Mouse (Mus musculus) 416B (cell line): ENCODE measurements around the gene Tagln2.

Experiments used
- DNase-seq: peaks from one replicate; pipeline ENCODE4 v3.0.0; 2011; ENCODE audit warnings: low read depth

The Tagln2 gene

DNA sequence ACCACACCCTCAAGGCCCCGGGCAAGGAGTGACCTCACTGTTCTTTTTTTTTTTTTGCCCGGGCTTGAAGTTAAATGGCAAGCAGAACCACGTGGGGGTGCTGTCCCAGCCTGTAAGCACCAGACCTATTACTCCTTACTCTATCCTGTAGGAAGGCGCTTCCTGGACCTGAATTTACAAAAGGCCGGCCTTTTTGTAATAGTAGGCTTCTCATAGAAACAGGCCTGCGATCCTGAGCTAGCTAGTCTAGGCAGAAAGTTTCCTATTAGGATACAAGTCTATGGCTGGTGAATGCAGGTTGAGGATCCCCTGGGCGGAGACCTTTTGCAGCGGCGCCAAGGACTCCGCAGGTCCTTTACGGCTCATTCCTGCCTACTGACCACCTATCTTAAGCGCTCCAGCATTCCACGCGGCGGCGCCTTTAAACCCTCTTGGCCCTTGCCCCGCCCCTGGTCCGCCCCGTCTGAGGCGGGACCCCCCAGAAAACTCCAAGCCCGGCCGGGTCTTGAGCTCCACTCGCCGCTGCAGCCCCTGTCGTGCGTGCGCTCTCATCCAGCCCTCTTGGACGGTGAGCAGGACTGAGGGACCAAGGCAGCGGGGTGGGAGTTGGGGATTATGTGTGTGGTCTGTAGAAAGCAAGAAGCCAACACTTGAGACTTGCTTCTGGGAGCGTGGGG, at the start of gene Tagln2:
Gene Tagln2 (plus strand): TSS at position 283 of the 677 bp plus-strand sequence.
- DNase-seq: peak; percentile 97

GRCm38 (mm10) chr1:172450226-172450625, 49.6 kb upstream of the Tagln2 start:
- peak; percentile 9 for DNase-seq

DNA sequence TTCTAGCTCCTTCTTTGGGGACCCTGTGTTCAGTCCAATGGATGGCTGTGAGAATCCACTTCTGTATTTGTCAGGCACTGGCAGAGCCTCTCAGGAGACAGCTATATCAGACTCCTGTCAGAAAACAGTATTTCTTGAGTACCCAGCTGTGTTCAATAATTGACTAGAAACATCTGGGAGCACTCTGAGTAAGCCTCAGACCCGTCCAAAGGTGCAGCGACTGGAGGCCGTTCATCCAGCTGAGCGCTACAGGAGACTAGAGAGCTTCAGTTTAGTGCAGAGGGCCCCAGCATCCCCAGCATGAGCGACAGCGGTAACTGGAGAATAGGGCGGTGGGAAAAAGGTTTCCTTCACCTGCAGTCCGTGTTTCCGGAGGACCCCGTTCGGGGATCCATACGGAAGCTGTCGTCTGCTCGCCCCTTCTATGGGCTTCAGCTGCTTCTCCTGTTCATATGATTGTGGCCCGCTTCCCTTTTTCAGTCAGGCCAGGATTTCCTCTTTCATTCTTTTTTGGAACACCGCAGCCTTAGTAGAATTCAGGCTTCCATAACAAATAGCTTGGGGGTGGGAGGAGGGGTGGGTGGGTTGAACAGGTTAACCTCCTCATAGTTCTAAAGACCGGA, 48.9 kb upstream of the Tagln2 start:
- no peak for DNase-seq

DNA sequence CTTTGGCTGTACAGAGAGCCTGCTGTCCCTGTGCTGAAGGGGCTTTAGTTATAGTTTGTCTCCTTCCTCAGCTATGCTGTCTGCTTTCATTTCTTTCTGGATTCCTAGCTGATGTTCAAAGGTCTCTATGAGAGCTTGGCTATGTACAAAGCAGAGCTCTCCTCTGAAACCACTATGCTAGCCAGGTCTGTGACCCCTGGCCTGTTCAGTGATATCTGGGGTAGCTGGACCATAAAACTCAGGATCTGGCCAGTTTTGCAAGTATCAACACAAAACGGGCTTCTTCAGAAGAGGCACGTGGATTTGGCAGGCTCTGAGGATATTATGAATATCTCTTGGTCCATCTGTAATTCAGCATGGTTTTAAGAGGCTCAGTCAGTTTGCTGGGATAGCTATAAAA, 46.9 kb upstream of the Tagln2 start:
- no peak for DNase-seq

GRCm38 (mm10) chr1:172453810-172454209, 46.0 kb upstream of the Tagln2 start:
- no peak for DNase-seq

DNA sequence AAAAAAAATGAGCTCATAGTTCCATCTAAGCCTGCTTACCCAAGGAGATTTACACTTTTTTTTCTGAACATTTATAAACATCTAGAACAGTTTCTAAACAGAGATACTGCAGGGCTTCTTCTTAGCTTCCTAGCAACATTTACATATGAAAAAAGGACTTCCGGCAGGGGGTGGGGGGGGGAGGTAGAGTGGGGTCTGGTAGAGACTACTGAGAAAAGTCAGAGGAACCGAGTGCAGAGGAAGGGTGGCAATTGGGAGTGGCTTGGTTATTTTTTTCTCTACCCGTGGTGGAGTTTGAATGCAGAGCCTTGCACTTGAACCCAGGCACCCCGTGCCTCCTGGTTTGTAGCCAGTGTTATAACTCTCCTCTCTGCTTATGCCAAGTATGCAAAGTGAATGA, 44.4 kb upstream of the Tagln2 start:
- peak; percentile 15 for DNase-seq

DNA sequence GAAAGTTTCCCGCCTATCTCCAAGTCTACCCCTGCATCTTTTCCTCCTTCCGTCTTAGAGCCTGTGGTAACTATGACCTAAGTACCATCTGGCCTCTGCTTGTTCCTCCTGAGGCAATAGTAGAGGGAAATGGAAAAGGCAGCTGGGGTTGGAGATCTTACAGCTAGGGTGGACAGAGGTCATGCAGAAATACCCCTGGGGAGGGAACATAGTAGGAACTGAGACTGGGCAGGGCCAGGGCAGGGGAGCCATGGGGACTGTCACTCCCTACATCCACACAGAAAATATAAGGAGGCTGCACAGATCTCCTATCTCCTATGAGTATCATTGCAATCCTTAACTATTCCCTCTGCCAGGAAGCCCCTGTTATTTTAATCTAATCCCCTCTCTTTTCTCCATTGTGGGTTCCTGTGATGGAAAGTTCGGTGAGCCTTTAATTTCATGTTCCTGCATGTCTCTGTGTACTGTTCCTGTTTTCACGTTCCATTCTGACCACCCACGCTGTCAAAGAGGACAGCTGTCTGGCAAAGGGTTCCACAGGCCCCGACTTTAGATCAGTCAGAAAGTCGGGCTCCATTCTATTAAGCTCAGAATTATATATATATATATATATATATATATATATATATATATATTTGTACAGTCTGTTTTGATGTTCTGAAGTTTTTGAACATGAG, 43.7 kb upstream of the Tagln2 start:
- DNase-seq: peak; percentile 8

DNA sequence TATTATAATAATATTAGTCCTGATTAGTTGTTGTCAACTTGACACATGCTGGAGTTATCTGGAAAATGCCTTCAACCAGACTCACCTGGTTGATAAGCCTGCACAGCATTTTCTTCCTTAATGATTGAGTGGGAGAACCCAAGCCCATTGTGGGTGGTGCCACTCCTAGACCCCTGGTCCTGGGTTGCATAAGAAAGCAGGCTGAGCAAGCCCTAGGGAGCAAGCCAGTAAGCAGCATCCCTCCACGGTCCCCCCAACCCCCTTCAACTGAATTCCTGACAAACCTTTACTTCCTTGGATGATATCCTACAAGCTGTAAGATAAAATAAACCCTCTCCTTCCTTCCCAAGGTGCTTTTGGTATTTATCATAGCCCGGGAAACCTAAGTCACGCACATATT, 42.7 kb upstream of the Tagln2 start:
- no peak for DNase-seq

DNA sequence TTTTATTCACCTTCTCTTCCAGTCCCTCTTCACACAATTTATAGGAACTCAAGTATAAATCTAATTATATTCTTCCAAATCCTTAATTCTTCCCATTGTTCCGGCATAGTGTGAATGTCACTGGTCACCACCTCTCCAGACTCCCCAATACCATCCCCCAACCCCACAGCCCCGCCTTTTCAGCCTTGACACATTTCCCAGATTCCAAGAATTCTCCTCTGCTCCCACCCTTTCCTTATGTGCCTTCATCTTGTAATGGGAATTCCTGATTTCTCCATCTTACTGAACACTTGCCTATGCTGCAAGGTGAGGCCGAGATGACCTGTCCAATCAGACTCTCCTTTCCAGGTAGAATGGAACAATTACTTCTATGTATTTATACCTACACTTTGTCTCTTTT, 41.8 kb upstream of the Tagln2 start:
- no peak for DNase-seq

DNA sequence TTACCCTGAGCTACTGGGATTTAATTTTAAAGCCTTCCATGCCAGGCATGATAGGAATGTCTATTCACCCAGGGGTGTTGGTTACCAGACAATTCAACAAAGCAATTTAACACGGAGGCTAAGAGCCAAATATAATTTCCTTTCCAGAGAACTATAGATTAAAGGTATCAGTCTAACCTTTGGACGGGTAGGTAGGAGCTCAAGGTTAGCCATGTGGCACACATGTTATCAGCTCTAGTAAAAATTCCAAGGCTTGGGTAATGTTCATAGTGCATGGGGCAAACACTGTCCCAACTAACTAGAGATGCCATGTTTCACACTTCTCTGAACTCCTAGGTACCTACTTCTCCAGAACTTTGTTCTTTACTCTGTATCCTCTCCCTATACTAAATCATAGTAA, 38.2 kb upstream of the Tagln2 start:
- DNase-seq: no peak

- no peak for DNase-seq
Observed at GRCm38 (mm10) chr1:172462534-172462933, 37.3 kb upstream of the Tagln2 start.

DNA sequence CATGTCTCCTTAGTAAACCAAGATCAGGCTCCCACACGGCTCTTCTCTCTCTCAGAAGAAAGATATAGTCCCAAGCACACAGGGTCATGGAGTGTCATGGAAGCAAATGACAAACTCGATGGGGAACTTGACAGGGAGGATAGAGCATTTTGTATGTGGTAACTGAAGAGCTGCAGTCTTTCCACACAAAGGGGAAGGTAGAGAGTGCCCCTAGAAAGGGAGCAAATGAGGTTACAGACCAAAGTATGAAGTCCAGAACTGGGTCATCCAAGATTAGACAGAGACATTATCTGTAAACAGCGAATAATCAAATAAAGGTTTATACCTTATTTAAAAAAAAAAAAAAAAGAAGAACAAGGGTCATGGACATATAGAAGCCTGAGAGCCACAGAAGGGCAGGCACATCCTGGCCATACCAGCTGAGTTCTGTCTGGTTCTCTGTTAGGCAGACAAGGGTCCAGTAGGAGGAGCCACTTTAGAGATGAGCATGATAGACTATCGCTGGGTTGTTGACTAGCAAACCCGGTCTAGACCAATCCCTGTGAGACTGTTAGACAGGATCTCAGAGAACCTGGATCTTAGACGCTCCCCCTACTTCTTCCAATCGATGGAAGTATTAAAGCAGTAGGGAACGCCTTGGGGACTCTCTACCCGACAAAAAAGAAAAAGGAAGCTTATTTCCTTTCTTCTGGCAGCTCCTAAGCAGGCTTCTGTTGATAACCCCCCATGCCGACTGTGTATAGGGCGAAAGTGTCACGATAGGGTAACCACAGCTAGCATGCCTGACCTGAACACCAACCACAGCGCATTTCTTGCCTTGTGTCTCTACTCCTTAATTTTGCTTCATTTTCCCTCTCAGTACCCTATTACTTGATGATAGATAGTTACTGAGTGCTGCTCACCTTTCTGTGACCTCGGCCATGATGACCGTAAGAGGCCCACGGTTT, 36.2 kb upstream of the Tagln2 start:
- DNase-seq: no peak

DNA sequence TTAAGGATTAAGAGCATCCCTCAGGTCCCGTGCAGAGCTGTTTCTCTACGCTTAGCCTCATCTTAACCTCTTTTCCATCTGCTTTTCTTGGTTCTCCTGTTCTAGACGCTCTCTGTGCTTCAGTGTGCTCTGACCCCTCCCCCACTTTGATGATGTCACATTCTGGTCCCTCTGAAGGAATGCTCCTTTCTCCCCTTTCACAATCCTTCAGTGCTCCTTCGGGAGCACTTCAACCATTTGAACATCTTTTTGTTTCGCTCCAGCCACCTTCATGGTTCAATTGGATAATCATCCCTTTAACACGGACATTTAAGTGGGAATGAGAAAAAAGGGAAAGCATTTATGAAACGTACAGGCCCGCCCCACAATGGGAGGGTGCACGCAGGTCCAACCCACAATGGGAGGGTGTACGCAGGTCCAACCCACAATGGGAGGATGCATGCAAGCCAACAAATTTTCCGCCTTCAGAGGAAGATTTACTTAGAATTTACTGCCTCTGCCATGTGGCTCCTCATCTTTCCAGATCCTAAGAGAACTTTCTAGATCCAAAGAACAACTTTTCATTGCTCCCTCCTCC, 31.5 kb upstream of the Tagln2 start:
- no peak for DNase-seq

- DNase-seq: no peak
Observed at GRCm38 (mm10) chr1:172469373-172469772, 30.5 kb upstream of the Tagln2 start.

DNA sequence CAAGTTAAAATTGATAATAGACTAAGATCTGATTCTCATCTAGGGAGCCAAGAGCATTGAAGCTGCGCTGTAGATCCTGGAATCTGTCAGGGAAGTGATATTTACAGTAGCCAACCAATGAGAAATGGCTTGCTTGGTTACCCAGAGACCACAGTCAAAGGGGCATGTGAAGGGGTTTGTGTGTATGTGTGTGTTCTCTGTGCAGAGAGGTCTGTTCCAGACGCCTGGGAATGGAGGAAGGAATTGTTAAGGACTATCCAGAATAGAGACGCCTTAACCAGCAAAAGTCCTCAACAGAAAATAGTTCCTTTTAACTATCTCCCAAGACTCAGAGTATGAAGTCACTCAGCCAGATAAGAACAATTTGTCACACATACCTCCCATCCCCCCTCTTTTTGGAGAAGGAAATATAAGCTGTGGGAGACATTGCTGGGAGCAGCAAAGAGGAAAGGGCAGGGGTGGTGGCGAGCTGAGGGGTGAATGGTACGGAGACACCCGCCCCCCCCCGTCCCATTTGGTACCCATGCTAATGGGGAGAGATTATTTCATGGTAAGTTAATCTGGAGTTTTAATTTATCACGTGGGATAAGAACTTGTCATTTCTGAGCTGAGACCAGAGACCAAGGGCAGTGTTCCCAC, 29.9 kb upstream of the Tagln2 start:
- DNase-seq: no peak

DNA sequence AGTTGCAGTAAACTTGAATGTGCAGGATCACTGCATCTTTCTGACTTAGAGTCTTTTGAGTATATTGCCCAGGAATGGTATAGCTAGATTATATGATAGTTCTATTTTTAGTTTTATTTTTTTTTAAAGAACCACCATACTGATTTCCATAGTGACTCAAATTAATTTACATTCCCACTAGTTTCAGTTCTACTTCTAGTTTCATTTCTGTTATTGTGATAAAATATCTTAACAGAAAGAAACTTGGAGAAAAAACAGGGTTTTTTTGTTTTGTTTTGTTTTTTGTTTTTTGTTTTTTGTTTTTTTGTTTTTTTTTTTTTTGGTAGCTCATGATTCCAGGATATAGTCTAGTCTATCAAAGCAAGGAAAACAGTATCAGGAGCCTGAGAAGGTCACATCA, 26.9 kb upstream of the Tagln2 start:
- no peak for DNase-seq

DNA sequence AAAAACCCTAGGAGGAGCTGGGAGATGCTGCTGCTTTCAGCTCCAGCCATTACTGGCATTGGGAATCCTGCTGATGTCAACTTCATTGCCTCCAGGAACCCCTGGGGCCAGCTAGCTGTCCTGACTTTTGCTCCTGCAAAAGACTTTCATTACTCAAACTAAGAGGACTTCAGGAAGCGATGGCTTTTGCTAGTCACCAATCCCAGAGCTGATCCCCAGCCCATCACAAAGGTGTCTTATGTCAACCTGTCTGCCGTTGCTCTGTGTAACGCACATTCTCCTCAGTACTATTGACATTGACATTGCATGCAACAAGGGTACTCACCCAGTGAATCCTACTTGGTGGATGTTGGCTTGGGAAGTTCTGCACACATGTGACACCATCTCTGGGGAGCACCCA, 25.7 kb upstream of the Tagln2 start:
- no peak for DNase-seq

DNA sequence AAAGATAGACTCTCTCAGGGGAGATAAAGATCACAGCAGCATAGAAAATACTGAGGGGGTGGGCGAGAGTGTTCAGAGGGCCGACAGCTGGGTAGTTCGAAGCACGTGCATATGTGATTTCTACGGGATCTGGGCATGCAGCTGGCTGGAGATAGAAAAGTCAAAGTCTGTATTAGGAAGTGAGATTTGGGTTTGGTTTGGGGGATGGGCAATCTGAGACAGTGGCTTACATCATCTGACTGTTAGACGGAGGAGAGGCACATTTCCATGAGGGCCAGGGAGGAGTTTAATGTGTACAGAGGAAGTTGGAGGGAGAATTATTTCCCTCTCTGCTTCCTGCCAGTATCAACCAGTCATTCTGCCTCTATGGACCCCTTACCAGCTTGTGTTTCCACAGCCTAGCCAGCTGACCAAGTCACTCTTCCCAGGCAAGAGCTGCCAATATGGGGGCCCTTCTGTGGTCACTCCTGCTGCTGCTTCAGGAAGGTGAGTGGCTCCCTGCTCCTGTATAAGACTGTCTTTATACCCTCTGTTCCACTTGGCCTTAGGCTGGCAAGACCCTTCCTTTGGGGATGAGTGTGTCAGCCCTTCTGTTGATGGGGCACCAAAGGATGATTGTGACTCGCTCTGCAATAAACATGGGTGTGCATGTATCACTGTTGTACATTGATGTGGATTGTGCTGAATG, 24.6 kb upstream of the Tagln2 start, which contains the start of gene Slamf9:
Gene Slamf9 (plus strand): TSS at position 305 of the 688 bp plus-strand sequence.
- peak; percentile 60 for DNase-seq

DNA sequence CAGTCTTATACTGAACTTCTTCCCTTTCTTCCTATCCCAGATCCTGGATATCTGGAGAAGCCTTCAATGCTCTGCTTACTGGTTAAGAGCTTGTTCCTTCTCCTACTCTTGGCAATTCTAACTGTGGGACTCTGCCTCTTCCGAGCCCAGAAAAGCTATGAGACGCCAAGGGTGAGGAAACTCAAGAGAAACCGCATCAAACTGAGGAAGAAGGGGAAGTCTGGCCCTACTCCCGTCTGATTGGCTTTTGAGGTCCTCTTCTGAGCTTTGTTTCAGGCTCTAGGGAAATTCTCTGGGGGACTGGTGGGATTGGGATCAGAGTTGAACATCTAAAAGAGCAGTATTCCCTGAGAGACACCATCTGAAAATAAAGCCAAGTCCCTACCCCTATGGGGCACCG, 21.8 kb upstream of the Tagln2 start:
- DNase-seq: no peak

DNA sequence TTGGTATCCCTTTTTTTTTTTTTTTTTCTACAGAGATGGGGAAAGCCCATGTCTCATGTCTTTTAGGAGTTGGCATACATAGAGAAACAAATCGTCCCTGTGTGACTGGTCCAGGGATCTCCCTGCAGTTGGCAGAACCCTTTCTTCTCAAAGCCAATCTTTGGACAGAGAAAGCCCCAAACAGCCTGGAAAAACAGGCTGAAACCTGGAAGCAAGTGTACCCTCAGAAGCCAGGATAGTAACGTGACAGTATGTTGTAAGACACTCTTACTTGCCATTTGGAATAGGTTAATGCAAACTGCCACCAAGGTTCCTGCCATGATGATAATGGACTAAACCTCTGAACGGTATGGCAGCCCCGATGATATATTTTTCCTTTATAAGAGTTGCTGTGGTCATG, 19.5 kb upstream of the Tagln2 start:
- DNase-seq: no peak

DNA sequence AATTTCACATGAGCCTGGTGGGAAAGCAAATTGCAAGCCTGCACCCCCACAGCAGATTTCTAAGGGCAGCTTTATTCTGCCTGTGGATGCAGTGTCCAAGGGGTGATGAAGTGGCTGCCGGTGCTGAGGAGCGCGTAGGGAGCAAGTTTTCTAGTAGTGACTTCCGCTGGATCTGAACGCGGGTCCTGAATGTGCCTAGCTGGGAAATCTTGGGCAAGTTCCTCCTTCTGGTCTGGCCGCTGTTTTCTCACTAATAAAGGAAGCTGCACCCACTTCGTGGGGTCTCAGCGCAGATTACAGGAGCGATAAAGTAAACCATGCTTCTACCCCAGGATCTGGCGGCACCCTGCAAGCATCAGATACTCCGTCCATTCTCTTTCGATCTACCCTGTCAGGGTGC, 18.7 kb upstream of the Tagln2 start:
- no peak for DNase-seq
